Mouse (Mus musculus): ENCODE measurements around the gene Rab38. TPM values are rescaled to one million over a fixed set of nuclear protein-coding genes. Genes with fewer than 3 reads are reported as not detected.

Rab38 gene
- polyA plus RNA-seq, 1 experiment from 2014 or later: 6.4 TPM

DNA sequence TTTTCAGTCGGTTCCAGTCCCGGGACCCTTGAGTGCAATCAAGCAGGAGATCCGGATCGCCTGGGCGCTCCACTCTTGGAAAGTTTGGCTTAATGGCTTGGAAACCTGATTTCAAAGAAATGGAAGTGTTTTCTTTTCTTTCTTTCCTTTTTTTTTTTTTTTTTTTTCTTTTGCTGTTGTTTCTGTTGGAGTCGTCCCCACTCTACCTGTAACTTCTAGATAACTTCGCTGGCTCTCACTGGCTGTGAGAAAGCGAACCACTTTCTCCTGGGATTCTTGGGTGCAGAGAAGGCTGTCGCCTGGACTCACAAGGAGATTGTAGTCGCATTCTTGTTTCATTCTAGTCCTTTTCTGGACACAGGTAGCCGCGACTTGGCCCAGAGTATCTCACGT is 615 bp downstream of the Rab38 start:
- WGBS: 4% methylated on average over 13 of the region's 13 CpGs
- Histone ChIP-seq H3K9ac (ENCODE audit: low read depth, low read length) (peak overlapping the region; percentile 60), H3K27me3 (replicated peaks; ENCODE audit: control insufficient read depth, insufficient read depth, low read length) (no peaks in the 10 kb centered on the region), H3K4me1 (replicated peaks; ENCODE audit: control insufficient read depth, insufficient read depth, low read length) (no peaks in the 10 kb centered on the region), H3K9me3 (ENCODE audit: control insufficient read depth, low read length) (no peaks in the 10 kb centered on the region), H3K4me2 (peak overlapping the region; percentile 83), H3K4me3 (ENCODE audit: low read depth, low read length) (peak overlapping the region; percentile 63), H3K36me3 (ENCODE audit: control insufficient read depth, insufficient read depth, low read length) (no peaks in the 10 kb centered on the region), H3K27ac (ENCODE audit: low read depth, low read length) (no peak overlapping the region)
- ATAC-seq (replicated peaks; ENCODE audit: low FRiP score) (no peak), DNase-seq (ENCODE audit: low spot score) (no peak)

DNA sequence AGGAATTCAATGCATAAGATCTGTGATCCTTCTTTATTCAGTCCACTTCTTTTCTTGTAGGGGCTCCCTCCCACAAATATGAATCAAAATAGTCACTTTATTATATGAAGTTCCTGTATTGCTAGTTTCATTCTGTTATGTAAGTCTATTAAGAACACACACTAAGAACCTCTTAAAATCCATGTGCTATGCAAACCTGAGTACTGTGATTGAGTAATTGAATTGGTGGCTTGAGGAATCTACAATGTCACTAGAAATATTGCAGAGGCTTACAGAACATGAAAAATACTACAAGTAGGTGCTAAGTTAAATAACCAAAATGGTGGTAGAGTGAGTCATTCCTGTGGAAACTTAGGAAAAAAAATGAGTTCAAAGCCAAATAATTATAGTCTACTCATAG is 10.2 kb downstream of the Rab38 start:
- no peaks in the 10 kb centered on the region for H3K36me3 ChIP-seq (ENCODE audit: control insufficient read depth, insufficient read depth, low read length)
- ATAC-seq (replicated peaks; ENCODE audit: low FRiP score): no peak
- H3K4me1 ChIP-seq (replicated peaks; ENCODE audit: control insufficient read depth, insufficient read depth, low read length): no peaks in the 10 kb centered on the region

DNA sequence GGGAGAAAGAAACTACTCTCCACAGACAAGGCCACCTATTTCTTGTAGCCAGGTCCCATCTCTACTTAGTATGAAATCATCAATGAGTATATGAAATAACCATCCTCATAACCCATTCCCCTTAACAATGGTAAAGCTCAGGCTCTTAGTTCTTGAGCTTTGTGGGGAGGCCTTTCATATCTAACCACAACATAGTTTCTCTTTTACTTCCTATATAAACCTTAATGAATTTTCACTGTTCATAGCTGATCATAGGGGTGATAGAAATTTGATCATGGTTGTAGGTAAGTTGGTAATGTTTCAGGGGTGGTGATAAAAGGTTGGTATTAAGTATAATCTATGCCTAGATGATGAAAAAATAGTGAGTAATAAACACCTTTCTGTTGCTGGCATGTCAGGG is 12.6 kb downstream of the Rab38 start:
- ATAC-seq (replicated peaks; ENCODE audit: low FRiP score) (no peak), DNase-seq (ENCODE audit: low spot score) (no peak)
- no peak overlapping the region for H3K4me3 ChIP-seq (ENCODE audit: low read depth, low read length)
- no peaks in the 10 kb centered on the region for H3K27me3 ChIP-seq (replicated peaks; ENCODE audit: control insufficient read depth, insufficient read depth, low read length)
- H3K4me2 ChIP-seq: no peak overlapping the region
- no peaks in the 10 kb centered on the region for H3K9me3 ChIP-seq (ENCODE audit: control insufficient read depth, low read length)
- H3K27ac ChIP-seq (ENCODE audit: low read depth, low read length): no peak overlapping the region
- no peak overlapping the region for H3K9ac ChIP-seq (ENCODE audit: low read depth, low read length)
- no peaks in the 10 kb centered on the region for H3K4me1 ChIP-seq (replicated peaks; ENCODE audit: control insufficient read depth, insufficient read depth, low read length)
- no peaks in the 10 kb centered on the region for H3K36me3 ChIP-seq (ENCODE audit: control insufficient read depth, insufficient read depth, low read length)

More for the DNA sequence above, 10.2 kb downstream of the Rab38 start:
- Histone ChIP-seq H3K9ac (ENCODE audit: low read depth, low read length) (no peak overlapping the region), H3K4me3 (ENCODE audit: low read depth, low read length) (no peak overlapping the region), H3K27ac (ENCODE audit: low read depth, low read length) (no peak overlapping the region), H3K4me2 (no peak overlapping the region), H3K9me3 (ENCODE audit: control insufficient read depth, low read length) (no peaks in the 10 kb centered on the region), H3K27me3 (replicated peaks; ENCODE audit: control insufficient read depth, insufficient read depth, low read length) (no peaks in the 10 kb centered on the region)
- DNase-seq (ENCODE audit: low spot score): no peak

- Histone ChIP-seq H3K9me3 (ENCODE audit: control insufficient read depth, low read length) (no peaks in the 10 kb centered on the region), H3K4me1 (replicated peaks; ENCODE audit: control insufficient read depth, insufficient read depth, low read length) (no peaks in the 10 kb centered on the region), H3K27me3 (replicated peaks; ENCODE audit: control insufficient read depth, insufficient read depth, low read length) (no peaks in the 10 kb centered on the region), H3K4me2 (no peak overlapping the region), H3K9ac (ENCODE audit: low read depth, low read length) (no peak overlapping the region), H3K36me3 (ENCODE audit: control insufficient read depth, insufficient read depth, low read length) (no peaks in the 10 kb centered on the region), H3K4me3 (ENCODE audit: low read depth, low read length) (no peak overlapping the region), H3K27ac (ENCODE audit: low read depth, low read length) (no peak overlapping the region)
- WGBS: 74% methylated on average over 4 of the region's 4 CpGs
- ATAC-seq (replicated peaks; ENCODE audit: low FRiP score) (no peak), DNase-seq (ENCODE audit: low spot score) (no peak)
Measured at GRCm38 (mm10) chr7:88443435-88443834, 13.4 kb downstream of the Rab38 start.

DNA sequence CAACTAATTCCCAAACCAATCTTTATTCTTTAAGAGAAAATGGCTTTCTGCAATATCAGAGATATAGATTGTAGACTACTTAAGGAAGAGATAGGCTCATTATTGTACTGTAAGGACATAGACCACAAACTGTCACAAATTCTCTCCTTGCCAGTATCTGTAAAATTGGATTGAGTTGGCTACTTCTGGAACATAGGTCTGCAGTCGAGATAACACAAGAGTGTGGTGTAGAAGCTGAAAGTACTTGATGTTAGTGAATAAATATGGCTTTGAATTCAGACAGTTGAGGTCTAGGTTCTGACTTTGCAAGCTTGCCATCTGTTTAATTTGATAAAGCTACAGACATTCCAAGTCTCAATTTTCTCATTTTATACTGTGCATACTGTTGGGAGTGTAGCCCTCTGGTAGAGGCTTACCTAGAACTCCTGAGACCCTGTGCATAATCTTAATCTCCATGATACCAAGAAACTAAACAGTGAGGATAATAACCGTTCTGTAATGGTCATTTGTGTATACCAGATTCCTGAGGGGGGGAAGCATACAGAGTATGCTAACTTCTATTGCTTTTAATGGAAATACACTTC is 15.3 kb downstream of the Rab38 start:
- Histone ChIP-seq H3K9ac (ENCODE audit: low read depth, low read length) (no peak overlapping the region), H3K4me3 (ENCODE audit: low read depth, low read length) (no peak overlapping the region), H3K27ac (ENCODE audit: low read depth, low read length) (no peak overlapping the region), H3K27me3 (replicated peaks; ENCODE audit: control insufficient read depth, insufficient read depth, low read length) (no peaks in the 10 kb centered on the region), H3K4me1 (replicated peaks; ENCODE audit: control insufficient read depth, insufficient read depth, low read length) (no peaks in the 10 kb centered on the region), H3K9me3 (ENCODE audit: control insufficient read depth, low read length) (no peaks in the 10 kb centered on the region), H3K4me2 (no peak overlapping the region), H3K36me3 (ENCODE audit: control insufficient read depth, insufficient read depth, low read length) (no peaks in the 10 kb centered on the region)
- 0 out of 2 replicates have a peak, but pooled peaks have one; percentile 45 for ATAC-seq (replicated peaks; ENCODE audit: low FRiP score)
- WGBS: 55% methylated on average over 2 of the region's 2 CpGs
- no peak for DNase-seq (ENCODE audit: low spot score)

DNA sequence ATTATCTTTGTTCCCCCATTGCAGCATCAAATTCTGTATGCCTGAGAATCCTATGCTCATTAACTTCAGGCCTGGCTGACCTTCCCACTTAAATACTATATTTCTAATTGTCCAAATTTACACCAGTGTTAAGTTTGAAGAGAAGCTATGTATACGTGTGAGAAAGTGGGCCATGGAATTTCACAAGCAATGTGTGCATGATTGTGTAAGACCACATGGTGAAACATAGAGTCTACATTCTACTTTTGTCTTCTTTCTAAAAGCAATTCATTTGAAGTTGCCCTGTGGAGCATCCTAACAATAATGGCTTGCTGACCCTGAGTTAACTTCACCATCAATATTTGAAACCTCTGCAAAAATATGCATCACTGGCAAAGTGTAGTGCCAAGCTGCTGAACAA is 23.2 kb downstream of the Rab38 start:
- Histone ChIP-seq H3K9me3 (ENCODE audit: control insufficient read depth, low read length) (no peaks in the 10 kb centered on the region), H3K36me3 (ENCODE audit: control insufficient read depth, insufficient read depth, low read length) (no peaks in the 10 kb centered on the region), H3K4me2 (no peak overlapping the region), H3K27ac (ENCODE audit: low read depth, low read length) (no peak overlapping the region), H3K4me1 (replicated peaks; ENCODE audit: control insufficient read depth, insufficient read depth, low read length) (no peaks in the 10 kb centered on the region), H3K4me3 (ENCODE audit: low read depth, low read length) (no peak overlapping the region), H3K27me3 (replicated peaks; ENCODE audit: control insufficient read depth, insufficient read depth, low read length) (no peaks in the 10 kb centered on the region), H3K9ac (ENCODE audit: low read depth, low read length) (no peak overlapping the region)
- 82% methylated on average over 1 of the region's 1 CpGs for WGBS
- ATAC-seq (replicated peaks; ENCODE audit: low FRiP score) (no peak), DNase-seq (ENCODE audit: low spot score) (no peak)

GRCm38 (mm10) chr7:88457827-88458226 is 27.8 kb downstream of the Rab38 start:
- Histone ChIP-seq H3K27me3 (replicated peaks; ENCODE audit: control insufficient read depth, insufficient read depth, low read length) (no peaks in the 10 kb centered on the region), H3K27ac (ENCODE audit: low read depth, low read length) (no peak overlapping the region), H3K9me3 (ENCODE audit: control insufficient read depth, low read length) (no peaks in the 10 kb centered on the region), H3K36me3 (ENCODE audit: control insufficient read depth, insufficient read depth, low read length) (no peaks in the 10 kb centered on the region), H3K4me2 (no peak overlapping the region), H3K4me1 (replicated peaks; ENCODE audit: control insufficient read depth, insufficient read depth, low read length) (no peaks in the 10 kb centered on the region), H3K4me3 (ENCODE audit: low read depth, low read length) (no peak overlapping the region), H3K9ac (ENCODE audit: low read depth, low read length) (no peak overlapping the region)
- ATAC-seq (replicated peaks; ENCODE audit: low FRiP score) (no peak), DNase-seq (ENCODE audit: low spot score) (no peak)
- WGBS: 79% methylated on average over 3 of the region's 3 CpGs

GRCm38 (mm10) chr7:88467754-88468153 is 37.7 kb downstream of the Rab38 start:
- no peak overlapping the region for H3K4me3 ChIP-seq (ENCODE audit: low read depth, low read length)
- ATAC-seq (replicated peaks; ENCODE audit: low FRiP score): no peak

GRCm38 (mm10) chr7:88482110-88482619 is 52.1 kb downstream of the Rab38 start:
- ATAC-seq (replicated peaks; ENCODE audit: low FRiP score) (no peak; the same call in 1 of the 2 replicates), DNase-seq (ENCODE audit: low spot score) (no peak)
- Histone ChIP-seq H3K9me3 (ENCODE audit: control insufficient read depth, low read length) (no peaks in the 10 kb centered on the region), H3K27ac (ENCODE audit: low read depth, low read length) (no peak overlapping the region), H3K4me2 (no peak overlapping the region), H3K4me1 (replicated peaks; ENCODE audit: control insufficient read depth, insufficient read depth, low read length) (no peaks in the 10 kb centered on the region), H3K9ac (ENCODE audit: low read depth, low read length) (no peak overlapping the region), H3K36me3 (ENCODE audit: control insufficient read depth, insufficient read depth, low read length) (no peaks in the 10 kb centered on the region), H3K27me3 (replicated peaks; ENCODE audit: control insufficient read depth, insufficient read depth, low read length) (no peaks in the 10 kb centered on the region), H3K4me3 (ENCODE audit: low read depth, low read length) (no peak overlapping the region)
- 64% methylated on average over 7 of the region's 7 CpGs for WGBS

More at GRCm38 (mm10) chr7:88467754-88468153, 37.7 kb downstream of the Rab38 start:
- no peak for DNase-seq (ENCODE audit: low spot score)
- 67% methylated on average over 3 of the region's 3 CpGs for WGBS
- H3K36me3 ChIP-seq (ENCODE audit: control insufficient read depth, insufficient read depth, low read length): no peaks in the 10 kb centered on the region
- no peak overlapping the region for H3K4me2 ChIP-seq
- H3K9ac ChIP-seq (ENCODE audit: low read depth, low read length): no peak overlapping the region
- H3K9me3 ChIP-seq (ENCODE audit: control insufficient read depth, low read length): no peaks in the 10 kb centered on the region
- no peak overlapping the region for H3K27ac ChIP-seq (ENCODE audit: low read depth, low read length)
- H3K4me1 ChIP-seq (replicated peaks; ENCODE audit: control insufficient read depth, insufficient read depth, low read length): no peaks in the 10 kb centered on the region
- H3K27me3 ChIP-seq (replicated peaks; ENCODE audit: control insufficient read depth, insufficient read depth, low read length): no peaks in the 10 kb centered on the region
